Mouse (Mus musculus) liver, embryonic 14.5 days (tissue): Measurements from ENCODE around the gene Inhba. TPM values are rescaled to one million over a fixed set of nuclear protein-coding genes. Genes with fewer than 3 reads are reported as not detected.
A peak's percentile ranks its signal among the peaks of the same experiment; 100 is the strongest.

Source experiments
- ATAC-seq: fragments of 200-750 bp; cut with Nextera tagmentation; 2 replicates; pipeline ENCODE4 v1.8.0; 2017; ENCODE audit warnings: moderate number of reproducible peaks, mild to moderate bottlenecking, moderate library complexity; ENCODE audit not compliant: insufficient read depth
- DNase-seq, 3 experiments: peaks; one replicate each; pipeline ENCODE4 v3.0.0-alpha.2; 2012 to 2013; ENCODE audit warnings: low read depth in 3 of 3, low spot score in 3 of 3
- H3K27ac ChIP-seq: fragments of 300-500 bp; sonication (generic); 2 replicates; pipeline ENCODE4 v1.5.1; 2014; ENCODE audit warnings: moderate library complexity, mild to moderate bottlenecking, control low read depth, inconsistent platforms
- H3K27me3 ChIP-seq: fragments of 300-500 bp; sonication (generic); 2 replicates; pipeline ENCODE4 v1.6.1; 2014; ENCODE audit warnings: mild to moderate bottlenecking, low read length, moderate library complexity; ENCODE audit not compliant: control insufficient read depth, insufficient read depth
- H3K36me3 ChIP-seq: fragments of 300-500 bp; sonication (generic); replicated peaks from 2 replicates; pipeline ENCODE4 v1.6.1; 2014; ENCODE audit warnings: low read depth; ENCODE audit not compliant: control insufficient read depth, insufficient read depth
- H3K4me1 ChIP-seq, 2 experiments: fragments of 200-500 bp in 1 of 2; fragments of 300-500 bp in 1 of 2; sonication (generic) in 1 of 2; replicated peaks; 2 replicates each; pipeline ENCODE4 v1.6.1; 2012 to 2014; ENCODE audit warnings: antibody characterized with exemption in 1 of 2, inconsistent platforms in 1 of 2, low read length in 1 of 2; ENCODE audit not compliant: control insufficient read depth in 2 of 2, insufficient read depth in 2 of 2
- H3K4me2 ChIP-seq: fragments of 300-500 bp; sonication (generic); 2 replicates; pipeline ENCODE4 v1.6.1; 2014; ENCODE audit warnings: low read depth, mild to moderate bottlenecking, control low read depth, moderate library complexity
- H3K4me3 ChIP-seq, 2 experiments: fragments of 200-500 bp in 1 of 2; fragments of 300-500 bp in 1 of 2; sonication (generic) in 1 of 2; 2 replicates each; pipeline ENCODE4 v1.5.1; 2012 to 2014; ENCODE audit warnings: low read depth in 2 of 2, low read length in 2 of 2, mild to moderate bottlenecking in 2 of 2, control low read depth in 1 of 2, inconsistent platforms in 1 of 2, moderate library complexity in 1 of 2; ENCODE audit not compliant: insufficient read depth in 1 of 2
- H3K9ac ChIP-seq: fragments of 300-500 bp; sonication (generic); replicated peaks from 2 replicates; pipeline ENCODE4 v1.6.1; 2014; ENCODE audit warnings: mild to moderate bottlenecking, control low read depth, moderate library complexity
- H3K9me3 ChIP-seq: fragments of 300-500 bp; sonication (generic); 2 replicates; pipeline ENCODE4 v1.6.1; 2016; ENCODE audit warnings: low read length, mixed read lengths; ENCODE audit not compliant: control insufficient read depth
- CTCF ChIP-seq: IDR thresholded peaks from 2 replicates; pipeline ENCODE4 v1.5.1; 2016; ENCODE audit warnings: antibody characterized with exemption, low read depth, control low read depth
- EP300 ChIP-seq: IDR thresholded peaks from 2 replicates; pipeline ENCODE4 v1.6.1; 2016; ENCODE audit warnings: antibody characterized with exemption, low read depth
- WGBS: fragments of 180-500 bp; shearing (Covaris S2); extraction: QIAGEN DNeasy Blood & Tissue Kit; methylation state at CpG from one replicate; pipeline ENCODE4 v1.1.7; 2014; ENCODE audit not compliant: insufficient replicate concordance; 5-methylcytosine and 5-hydroxymethylcytosine counted together
- polyA plus RNA-seq, 2 experiments: library from polyadenylated mRNA; depleted of rRNA in 1 of 2; stranded (reverse) in 1 of 2; unstranded in 1 of 2; fragments of >200 nt; fragmentation: Nextera tagmentation in 1 of 2; extraction: Ambion mirVana in 1 of 2; gene quantifications; 2 replicates each; pipeline versions ENCODE4 v1.2.1 to v1.2.3; 2012 to 2014

Inhba gene
- 0.21 and 0.29 TPM in 2 replicates for polyA plus RNA-seq (2012; rRNA removed)
- polyA plus RNA-seq (2014; fragmentation: Nextera tagmentation; extraction: Ambion mirVana), result 0.45 and 0.48 TPM in 2 replicates

DNA sequence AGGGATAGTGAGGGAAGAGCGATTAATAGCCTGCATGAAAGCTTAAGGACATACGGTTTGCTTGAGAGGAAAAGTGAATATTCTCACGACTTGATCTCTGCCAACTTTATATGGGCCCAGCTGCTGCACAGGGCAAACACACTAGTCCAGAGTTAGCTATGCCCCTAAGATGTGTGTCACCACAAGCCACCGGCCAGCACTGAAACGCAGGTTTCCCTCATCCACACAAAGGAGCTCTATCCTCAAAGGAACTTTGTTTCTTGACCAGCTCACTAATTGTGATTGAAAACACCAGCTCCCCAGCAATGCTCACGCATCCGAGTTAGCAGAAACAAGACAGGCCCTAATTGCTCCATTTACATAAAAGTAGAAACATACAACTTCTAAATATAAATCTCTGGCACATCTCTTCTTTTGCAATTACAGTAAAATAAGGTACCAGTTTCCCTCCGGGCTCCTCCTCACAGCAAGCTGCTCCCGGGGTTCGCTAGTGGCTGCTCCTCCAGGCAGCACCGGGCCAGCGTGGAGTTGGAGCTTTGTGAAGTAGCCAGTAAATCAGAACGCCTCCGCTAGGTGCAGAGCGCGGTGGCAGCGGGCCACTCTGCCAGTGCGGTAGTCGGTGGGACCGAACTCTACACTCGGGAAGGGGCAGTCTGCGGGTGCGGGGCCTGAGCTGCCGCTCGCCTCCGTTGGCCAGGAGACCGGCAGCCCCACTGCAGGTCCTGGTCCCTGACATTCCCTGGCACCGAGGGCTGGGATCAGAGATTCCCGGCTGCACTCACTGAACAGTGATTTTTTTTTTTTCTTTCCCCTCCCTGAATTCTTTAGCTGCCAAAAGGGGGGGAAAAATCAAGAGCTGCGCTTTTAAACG is at the start of gene Inhba:
TSS of gene Inhba (plus strand) at position 480 of the 871 bp plus-strand sequence.
- DNase-seq, result no peak
- TF ChIP-seq CTCF (no peak), EP300 (no peak)
- peak within 1 kb of the TSS; percentile 42 to 55 for H3K4me3 ChIP-seq
- 8% methylated on average over 31 of the region's 31 CpGs for WGBS
- no peaks in the 10 kb centered on the region for H3K36me3 ChIP-seq
- peaks cover 4% of the 10 kb centered on the region for H3K27me3 ChIP-seq
- H3K9me3 ChIP-seq, result no peaks in the 10 kb centered on the region
- H3K4me2 ChIP-seq, result peak within 1 kb of the TSS; percentile 61
- H3K4me1 ChIP-seq, result peaks cover 0 to 2% of the 10 kb centered on the region in 2 experiments; a peak in 1 of 4 replicates
- no peak within 1 kb of the TSS; the same call in none of the 2 replicates for H3K9ac ChIP-seq
- peak; percentile 28; the same call in 1 of the 2 replicates for ATAC-seq
- no peak within 1 kb of the TSS for H3K27ac ChIP-seq

DNA sequence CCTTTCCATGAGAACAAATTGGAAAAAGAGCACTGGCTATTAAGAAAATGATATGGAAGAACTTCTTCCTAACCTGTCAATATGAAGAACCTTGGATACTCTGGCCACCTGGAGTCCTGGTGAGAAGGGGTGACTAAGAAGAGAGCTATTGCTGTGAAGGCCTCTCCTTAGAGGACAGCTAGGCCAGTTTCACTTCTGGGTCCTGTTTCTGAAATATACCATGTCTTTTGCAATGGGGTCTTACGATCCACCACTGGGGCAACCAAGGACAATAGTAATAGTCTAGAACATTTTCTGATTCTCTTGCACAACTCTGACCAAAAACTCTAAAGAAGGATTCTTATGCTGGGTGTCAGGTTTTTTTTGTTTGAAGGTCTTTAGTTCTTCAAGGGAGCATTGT is 35.1 kb upstream of the Inhba start:
- WGBS, result 68% methylated on average over 1 of the region's 1 CpGs
- no peak for ATAC-seq
- DNase-seq, result no peak

DNA sequence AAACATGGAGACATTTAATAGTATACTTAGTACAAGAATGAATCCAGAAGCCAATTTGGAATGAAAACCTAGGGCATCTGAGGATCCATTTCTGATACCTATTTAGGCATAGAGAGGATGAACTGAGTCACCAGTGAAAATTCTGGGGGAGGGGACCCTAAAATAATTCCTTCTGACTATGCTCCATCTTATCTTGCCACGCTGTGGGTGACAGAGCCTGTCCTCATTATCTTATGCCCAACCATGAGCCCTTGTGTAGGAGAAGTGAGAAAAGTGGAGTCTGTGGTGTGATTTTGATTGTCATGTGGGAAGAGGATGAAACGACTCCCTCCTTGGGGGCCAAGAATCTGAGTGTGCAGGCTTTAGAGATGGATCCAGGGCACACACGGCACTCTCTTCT is 32.1 kb upstream of the Inhba start:
- Histone ChIP-seq H3K4me2 (no peak overlapping the region), H3K27ac (no peak overlapping the region), H3K4me1 (no peaks in the 10 kb centered on the region), H3K36me3 (no peaks in the 10 kb centered on the region), H3K27me3 (no peaks in the 10 kb centered on the region), H3K4me3 (no peak overlapping the region), H3K9me3 (no peaks in the 10 kb centered on the region), H3K9ac (no peak overlapping the region)
- DNase-seq (no peak), ATAC-seq (no peak)
- WGBS, result 38% methylated on average over 3 of the region's 3 CpGs
- TF ChIP-seq CTCF, result no peak
- no peak for TF ChIP-seq EP300

More for the DNA sequence above, 35.1 kb upstream of the Inhba start:
- no peak overlapping the region for H3K4me2 ChIP-seq
- no peak for TF ChIP-seq CTCF
- no peak for TF ChIP-seq EP300
- no peak overlapping the region for H3K9ac ChIP-seq
- no peaks in the 10 kb centered on the region for H3K27me3 ChIP-seq
- no peaks in the 10 kb centered on the region for H3K4me1 ChIP-seq
- no peak overlapping the region for H3K4me3 ChIP-seq
- no peaks in the 10 kb centered on the region for H3K36me3 ChIP-seq
- H3K27ac ChIP-seq, result no peak overlapping the region
- no peaks in the 10 kb centered on the region for H3K9me3 ChIP-seq

DNA sequence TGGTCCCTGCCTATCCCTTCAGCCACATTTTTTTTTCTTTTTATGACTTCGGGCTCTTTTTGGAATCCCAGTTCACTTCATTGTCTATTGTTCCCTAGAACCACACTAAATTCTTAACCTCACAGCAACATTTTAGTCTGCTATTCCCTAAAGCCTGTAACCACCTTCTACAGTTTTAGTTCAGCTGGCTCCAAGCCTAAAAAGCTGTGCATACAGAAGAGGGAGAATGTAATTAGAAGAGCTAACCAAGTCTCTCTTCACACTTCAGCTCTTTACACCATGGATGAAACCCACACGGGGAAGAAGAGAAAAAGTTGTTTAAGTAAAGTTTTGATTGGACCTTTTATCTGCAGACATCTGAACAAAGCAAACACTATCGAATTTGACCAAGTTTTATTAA is 29.6 kb upstream of the Inhba start:
- Histone ChIP-seq H3K27ac (no peak overlapping the region), H3K4me3 (no peak overlapping the region), H3K4me2 (no peak overlapping the region), H3K27me3 (no peaks in the 10 kb centered on the region), H3K4me1 (no peaks in the 10 kb centered on the region), H3K9me3 (no peaks in the 10 kb centered on the region), H3K36me3 (no peaks in the 10 kb centered on the region), H3K9ac (no peak overlapping the region)
- ATAC-seq, result no peak
- no peak for DNase-seq
- TF ChIP-seq EP300 (no peak), CTCF (no peak)
- 49% methylated on average over 3 of the region's 3 CpGs for WGBS

DNA sequence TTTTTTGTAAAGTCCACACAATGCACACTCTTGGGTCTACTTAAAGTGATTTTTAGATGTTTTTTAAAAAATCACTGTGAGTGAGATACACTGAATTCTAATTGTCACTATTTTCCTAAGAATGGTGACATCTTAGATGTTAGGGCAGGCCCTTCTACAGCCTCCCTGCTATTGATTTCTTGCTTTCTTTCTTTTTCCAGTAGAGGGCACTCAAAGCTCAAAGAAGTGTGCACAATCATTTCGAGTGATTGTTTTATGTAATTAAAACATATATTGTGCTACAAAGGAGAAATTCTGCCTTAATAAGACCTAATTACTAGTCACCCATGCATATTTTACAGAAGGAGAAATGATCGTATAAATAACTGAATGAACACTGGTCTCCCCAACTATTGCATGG is 25.9 kb upstream of the Inhba start:
- TF ChIP-seq CTCF (peak; percentile 6; the same call in 1 of the 2 replicates), EP300 (no peak)
- whole genome bisulfite sequencing, result 46% methylated on average over 2 of the region's 2 CpGs
- no peaks in the 10 kb centered on the region for H3K27me3 ChIP-seq

More for the DNA sequence above, 25.9 kb upstream of the Inhba start:
- Histone ChIP-seq H3K9ac (no peak overlapping the region), H3K36me3 (no peaks in the 10 kb centered on the region), H3K9me3 (no peaks in the 10 kb centered on the region), H3K27ac (no peak overlapping the region), H3K4me2 (no peak overlapping the region), H3K4me3 (no peak overlapping the region), H3K4me1 (no peaks in the 10 kb centered on the region)
- ATAC-seq (no peak), DNase-seq (no peak)
